Mouse (Mus musculus): ENCODE results near the gene Hsp90aa1.
"Not testable (repeated sequence)": the region's sequence is repeated elsewhere in the genome, so short reads cannot be mapped to it uniquely, and the experiment has no call there.

Hsp90aa1 gene

GRCm38 (mm10) chr12:110702556-110702955 lies at the start of gene Hsp90aa1:
Hsp90aa1 (minus strand) TSS chr12:110702728.
- DNase-seq, result no peak

DNA sequence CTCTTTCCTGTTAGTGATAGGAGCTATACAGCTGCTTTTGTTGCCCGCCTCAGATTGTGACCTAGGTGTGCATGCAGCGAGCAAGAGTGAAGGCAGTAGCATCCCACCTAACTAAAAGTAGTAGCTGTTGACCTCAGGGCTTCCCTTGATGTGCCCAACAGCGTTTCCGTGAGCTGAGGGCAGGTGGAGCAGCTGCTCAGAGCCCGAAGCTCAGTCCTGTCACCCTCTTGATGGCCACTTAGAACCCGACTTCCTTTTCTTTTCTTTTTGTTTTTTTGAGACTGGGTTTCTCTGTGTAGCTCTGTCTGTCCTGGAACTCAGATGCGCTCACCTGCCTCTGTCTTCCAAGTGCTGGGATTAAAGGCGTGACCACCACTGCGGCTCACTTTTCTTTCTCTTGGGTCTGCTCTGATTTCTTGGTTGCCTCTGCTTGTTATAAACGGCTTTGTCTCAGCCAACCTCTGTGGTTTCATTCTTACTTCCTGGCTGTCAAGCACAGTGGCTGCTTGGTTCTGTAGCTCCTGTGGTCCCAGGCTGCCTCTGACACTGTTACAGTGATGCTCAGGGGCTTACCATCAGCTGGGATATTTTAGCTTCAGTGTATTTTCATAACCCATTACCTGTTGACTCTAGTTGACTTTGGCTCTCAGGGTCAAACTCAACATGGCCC lies 48.4 kb upstream of the Hsp90aa1 start:
- no peak for DNase-seq

DNA sequence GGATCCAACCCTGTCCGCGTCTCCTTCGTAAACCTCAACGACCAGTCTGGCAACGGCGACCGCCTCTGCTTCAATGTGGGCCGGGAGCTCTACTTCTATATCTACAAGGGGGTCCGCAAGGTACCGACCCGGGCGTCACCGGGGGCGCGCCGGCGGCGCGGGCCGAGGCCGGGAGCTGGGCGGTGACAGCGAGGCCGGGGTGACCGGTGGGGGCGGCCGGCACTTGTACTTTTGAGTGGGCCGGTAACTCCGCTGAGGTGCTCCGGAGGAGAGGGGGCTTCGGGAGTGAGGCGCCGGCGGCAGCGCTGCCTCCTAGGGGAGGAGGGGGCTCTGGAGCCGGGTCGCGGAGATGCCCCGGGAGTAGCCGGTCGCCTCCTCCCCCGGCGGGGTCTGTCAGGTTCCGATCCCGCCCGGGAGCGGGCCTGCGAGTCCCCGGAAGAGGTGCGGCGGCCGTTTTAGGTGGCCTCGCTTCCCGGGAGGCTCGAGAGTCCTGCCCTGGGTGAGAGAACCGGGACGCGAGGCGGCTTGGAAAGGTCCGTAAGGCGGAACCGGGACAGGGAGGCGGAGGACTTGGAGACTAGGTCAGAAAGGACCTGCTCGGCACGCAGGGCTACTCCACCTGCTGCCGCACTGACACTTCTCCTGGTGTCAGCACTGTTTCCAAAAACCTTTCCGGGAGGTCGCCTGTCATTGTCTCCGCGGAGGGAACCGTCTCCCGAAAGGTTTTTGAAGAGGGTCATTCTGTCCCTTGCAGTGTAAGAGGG lies 35.8 kb upstream of the Hsp90aa1 start:
- DNase-seq, result no peak

DNA sequence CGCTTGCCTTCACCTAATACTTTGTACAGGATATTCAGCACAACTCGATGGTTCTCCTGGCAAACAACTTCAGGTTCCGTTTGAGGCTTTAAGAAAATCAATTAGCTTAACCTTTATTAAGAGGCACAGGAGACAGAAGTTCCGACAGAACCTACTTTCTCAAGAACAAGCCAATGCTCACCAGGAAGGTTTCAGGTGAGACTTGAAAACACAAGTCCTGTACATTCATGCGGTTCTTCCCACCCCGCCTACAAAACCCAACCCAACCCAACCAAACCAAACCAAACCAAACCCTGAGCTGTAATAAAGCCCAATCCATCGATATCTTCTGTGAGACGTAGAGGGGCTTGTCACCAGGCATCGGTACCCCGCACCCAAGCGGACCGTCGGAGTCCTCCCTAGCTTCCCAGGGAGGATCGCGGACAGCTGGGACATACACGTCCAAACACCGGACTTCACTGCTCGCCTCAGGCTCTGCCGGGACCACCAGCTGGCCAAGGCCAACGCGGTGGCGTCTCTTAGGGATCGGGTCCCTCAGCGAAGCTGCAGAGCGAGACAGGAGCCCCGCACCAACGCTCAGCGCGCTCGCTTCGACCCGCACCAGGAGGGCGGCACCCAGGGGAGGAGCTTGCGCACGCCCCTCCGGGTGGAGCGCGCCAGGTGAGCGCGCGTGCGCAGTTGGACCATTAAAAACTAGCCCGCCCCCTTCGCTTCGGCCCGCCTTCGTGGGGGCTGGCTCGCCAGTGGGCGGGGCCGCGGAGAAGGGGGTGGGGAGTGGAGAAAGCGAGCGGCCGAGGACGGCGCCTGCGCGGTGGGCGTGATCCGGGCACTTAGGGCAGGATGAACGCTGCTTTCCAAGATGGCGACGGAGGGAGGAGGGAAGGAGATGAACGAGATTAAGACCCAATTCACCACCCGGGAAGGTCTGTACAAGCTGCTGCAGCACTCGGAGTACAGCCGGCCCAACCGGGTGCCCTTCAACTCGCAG lies 34.9 kb upstream of the Hsp90aa1 start, which contains the start of gene Wdr20:
Wdr20 (plus strand) TSS at position 775 of the 988 bp plus-strand sequence.
- DNase-seq, result peak; percentile 99

- DNase-seq, result no peak
Measured at GRCm38 (mm10) chr12:110736641-110737040, 34.1 kb upstream of the Hsp90aa1 start.

DNA sequence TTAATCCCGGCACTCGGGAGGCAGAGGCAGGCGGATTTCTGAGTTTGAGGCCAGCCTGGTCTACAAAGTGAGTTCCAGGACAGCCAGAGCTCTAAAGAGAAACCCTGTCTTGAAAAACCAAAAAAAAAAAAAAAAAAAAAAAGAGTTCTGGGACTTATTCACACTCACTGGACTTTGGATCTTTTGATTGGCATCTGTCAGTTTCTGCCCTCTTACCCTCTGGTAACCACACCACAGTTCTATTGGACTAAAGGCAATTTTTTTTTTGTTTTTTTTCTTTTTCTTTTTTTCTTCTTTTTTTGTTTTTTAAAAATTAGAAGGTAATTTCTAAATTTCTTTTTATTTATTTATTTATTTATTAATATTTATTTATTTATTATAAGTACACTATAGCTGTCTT lies 30.7 kb upstream of the Hsp90aa1 start:
- not testable (repeated sequence) for DNase-seq

GRCm38 (mm10) chr12:110726428-110726827 lies 23.9 kb upstream of the Hsp90aa1 start:
- no peak for DNase-seq

- DNase-seq, result no peak
Measured at GRCm38 (mm10) chr12:110725489-110725888, 23.0 kb upstream of the Hsp90aa1 start.

DNA sequence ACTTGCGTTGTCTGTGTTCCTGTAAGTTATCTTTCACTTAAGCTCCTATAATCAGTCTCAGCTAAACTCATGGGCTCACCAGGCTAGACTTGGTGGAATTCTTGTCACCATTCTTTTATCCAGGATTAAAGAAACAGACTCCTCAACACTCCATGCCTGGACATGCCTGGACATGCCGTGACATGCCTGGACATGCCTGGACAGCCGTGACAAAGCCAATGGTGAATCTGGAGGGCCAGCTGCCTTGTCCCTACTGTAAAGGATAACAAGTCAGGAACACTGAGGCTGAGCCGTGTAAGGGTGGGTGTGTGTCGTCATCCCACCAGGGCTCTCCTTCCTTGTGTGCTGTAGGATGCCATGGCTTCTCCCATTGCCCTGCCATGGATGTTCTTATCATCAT lies 22.5 kb upstream of the Hsp90aa1 start:
- DNase-seq, result no peak

DNA sequence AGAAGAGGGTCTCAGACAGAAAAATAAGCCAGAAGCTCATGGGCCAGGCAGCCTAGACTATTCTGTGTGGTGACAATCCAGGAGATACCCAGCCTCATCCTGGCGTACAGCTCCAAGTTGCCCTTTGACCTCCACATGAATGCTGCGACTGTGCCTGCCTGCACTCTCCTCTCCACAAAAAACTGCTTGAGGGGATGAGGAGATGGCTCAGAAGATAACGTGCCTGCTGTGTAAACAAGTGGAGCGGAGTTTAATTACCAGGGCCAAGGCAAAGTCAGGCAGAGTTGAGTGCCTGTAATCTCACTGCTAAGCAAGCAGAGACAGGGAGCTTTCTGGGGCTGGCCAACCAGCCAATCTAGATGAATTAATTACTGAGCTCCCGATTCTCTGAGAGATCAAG lies 13.5 kb upstream of the Hsp90aa1 start:
- DNase-seq, result no peak

GRCm38 (mm10) chr12:110714215-110714614 lies 11.7 kb upstream of the Hsp90aa1 start:
- DNase-seq, result no peak

GRCm38 (mm10) chr12:110713784-110714183 lies 11.3 kb upstream of the Hsp90aa1 start:
- peak in 1 of 2 experiments; percentile 42 for DNase-seq

GRCm38 (mm10) chr12:110711270-110711669 lies 8.7 kb upstream of the Hsp90aa1 start:
- DNase-seq, result no peak

DNA sequence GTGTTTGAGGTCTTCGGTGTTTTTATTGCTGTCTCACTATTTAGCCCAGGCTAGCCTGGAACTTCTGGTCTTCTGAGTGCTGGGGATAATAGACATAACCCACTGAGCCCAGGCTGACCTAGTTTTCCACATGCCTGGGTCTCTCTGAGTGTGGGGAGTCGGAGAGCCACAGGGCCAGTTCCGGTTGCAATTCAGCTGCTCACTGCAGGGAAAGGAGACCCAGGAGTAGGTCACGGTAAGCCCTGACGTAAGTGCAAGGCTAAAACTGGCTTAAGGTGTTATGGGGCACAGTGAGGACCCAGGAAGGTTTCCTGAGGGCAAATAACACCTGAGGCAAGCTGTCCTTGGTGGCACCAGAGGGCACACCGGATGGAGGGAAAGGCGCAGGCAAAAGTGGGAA lies 4.9 kb upstream of the Hsp90aa1 start:
- DNase-seq, result no peak

DNA sequence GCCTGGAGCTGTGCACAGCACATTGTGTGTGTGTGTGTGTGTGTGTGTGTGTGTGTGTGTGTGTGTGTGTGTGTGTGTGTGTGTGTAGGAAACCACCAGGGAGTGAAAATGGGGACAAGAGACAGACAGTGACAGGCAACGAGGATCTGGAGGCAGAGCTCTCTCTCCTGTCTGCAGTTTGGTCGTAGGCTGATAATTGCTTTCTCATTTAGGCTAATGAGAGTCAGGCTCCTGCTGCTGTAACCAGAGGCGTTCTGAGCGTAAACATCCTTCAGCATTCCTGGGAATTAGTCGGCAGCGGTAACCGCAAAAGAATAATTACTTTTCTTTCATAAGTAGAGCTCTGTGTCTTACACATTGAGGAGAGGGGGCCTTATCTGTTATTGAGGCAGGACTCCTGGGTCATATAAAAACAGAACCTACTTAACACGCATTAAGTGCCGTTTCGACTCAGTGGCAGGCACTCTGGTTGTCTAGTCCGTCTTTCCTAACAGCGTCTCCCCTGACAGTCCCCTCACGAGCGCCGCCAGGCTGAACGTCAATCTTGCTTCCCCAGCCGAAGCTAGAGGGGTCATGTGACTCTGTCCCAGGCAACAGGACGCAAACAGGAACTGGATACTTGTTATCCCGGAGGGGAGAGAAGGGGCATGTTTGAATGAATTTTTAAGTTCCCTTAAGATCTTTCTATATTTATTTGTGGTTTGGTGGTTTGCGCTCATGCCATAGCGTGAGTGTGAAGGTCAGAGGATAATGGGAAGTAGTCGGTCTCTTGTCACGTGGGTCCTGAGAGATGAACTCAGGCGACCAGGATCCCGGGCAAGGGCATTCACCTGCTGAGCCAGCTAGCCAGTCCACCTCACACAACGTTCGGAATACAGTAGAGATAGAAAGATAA lies 4.1 kb upstream of the Hsp90aa1 start:
- DNase-seq, result peak; percentile 45 to 46

GRCm38 (mm10) chr12:110705419-110705818 lies 2.9 kb upstream of the Hsp90aa1 start:
- not testable (repeated sequence) for DNase-seq

DNA sequence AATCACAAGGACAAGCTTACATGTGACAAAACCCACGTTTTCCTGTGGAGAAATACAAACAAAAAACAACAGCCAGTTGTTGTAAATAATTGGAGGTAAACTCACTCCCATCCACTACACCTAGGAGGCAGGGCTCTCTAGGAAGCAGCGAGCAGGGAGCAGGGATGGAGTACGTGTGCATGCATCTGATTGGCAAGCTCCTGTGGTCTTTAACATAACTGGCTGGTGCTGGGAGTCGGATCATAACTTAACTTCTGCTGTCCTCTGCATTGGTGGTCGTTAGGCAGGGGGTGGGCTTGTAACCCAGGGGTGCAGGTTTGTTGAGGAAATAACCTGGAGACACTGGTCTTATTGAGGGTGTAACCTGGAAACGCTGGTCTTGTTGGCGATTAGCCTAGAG lies 1.2 kb upstream of the Hsp90aa1 start:
- no peak for DNase-seq

- DNase-seq, result peak; percentile 88 to 93
Measured at GRCm38 (mm10) chr12:110703008-110703471, 512 bp upstream of the Hsp90aa1 start.

DNA sequence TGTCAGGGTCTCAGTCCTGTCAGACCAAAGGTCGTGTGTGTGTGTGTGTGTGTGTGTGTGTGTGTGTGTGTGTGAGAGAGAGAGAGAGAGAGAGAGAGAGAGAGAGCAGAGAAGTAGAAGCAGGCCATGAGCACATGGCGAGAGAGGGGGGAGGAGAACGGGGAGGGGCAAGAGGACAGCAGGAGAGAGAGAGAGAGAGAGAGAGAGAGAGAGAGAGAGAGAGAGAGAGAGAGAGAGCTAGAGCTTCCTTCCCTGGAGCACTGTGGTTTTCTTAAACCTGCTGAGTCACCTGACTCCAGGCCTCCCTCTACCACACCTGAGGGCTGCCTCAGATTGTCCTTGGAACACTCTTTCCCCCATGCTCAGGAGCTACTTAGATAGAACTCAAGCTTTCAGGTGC lies 1.2 kb downstream of the Hsp90aa1 start:
- DNase-seq, result not testable (repeated sequence)

GRCm38 (mm10) chr12:110700730-110701129 lies 1.8 kb downstream of the Hsp90aa1 start:
- no peak for DNase-seq

DNA sequence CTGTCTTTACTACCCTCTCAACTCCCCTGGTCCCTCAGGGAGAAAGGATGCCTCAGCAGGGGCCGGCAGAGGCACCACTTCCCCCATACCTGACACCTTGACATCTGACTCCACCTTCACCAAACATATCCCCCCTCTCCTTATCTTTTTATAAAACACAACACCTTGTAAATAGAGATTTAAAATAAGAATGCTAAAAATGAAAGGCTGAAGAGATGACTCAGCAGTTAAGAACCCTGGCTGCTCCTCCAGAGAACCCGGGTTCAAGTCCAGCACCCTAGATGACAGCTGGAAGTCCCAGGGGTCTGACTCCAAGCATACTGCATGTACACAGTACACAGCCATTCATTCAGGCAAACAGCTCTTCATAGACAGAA lies 3.4 kb downstream of the Hsp90aa1 start:
- DNase-seq, result no peak
